Mouse (Mus musculus) lung, embryonic 15.5 days (tissue): ENCODE data around the gene Mapk8ip3. TPM values are rescaled to one million over a fixed set of nuclear protein-coding genes. Genes with fewer than 3 reads are reported as not detected.

Experiments used
- ATAC-seq: fragments of 200-750 bp; cut with Nextera tagmentation; 2 replicates; pipeline ENCODE4 v1.8.0; 2017; ENCODE audit warnings: moderate number of reproducible peaks, borderline replicate concordance; ENCODE audit not compliant: low FRiP score, low TSS enrichment; ENCODE audit errors: extremely low read depth
- H3K27ac ChIP-seq: fragments of 300-500 bp; sonication (generic); 2 replicates; pipeline ENCODE4 v1.5.1; 2015; ENCODE audit warnings: moderate library complexity, mild to moderate bottlenecking, inconsistent platforms
- H3K27me3 ChIP-seq: fragments of 300-500 bp; sonication (generic); 2 replicates; pipeline ENCODE4 v1.6.1; 2015; ENCODE audit warnings: inconsistent platforms
- H3K36me3 ChIP-seq: fragments of 300-500 bp; sonication (generic); 2 replicates; pipeline ENCODE4 v1.6.1; 2015; ENCODE audit warnings: inconsistent platforms
- H3K4me1 ChIP-seq: fragments of 300-500 bp; sonication (generic); 2 replicates; pipeline ENCODE4 v1.6.1; 2015; ENCODE audit warnings: inconsistent platforms
- H3K4me2 ChIP-seq: fragments of 300-500 bp; sonication (generic); 2 replicates; pipeline ENCODE4 v1.6.1; 2015; ENCODE audit warnings: inconsistent platforms, mild to moderate bottlenecking, moderate library complexity
- H3K4me3 ChIP-seq: fragments of 300-500 bp; sonication (generic); 2 replicates; pipeline ENCODE4 v1.5.1; 2015; ENCODE audit warnings: mild to moderate bottlenecking, inconsistent platforms
- H3K9ac ChIP-seq: fragments of 300-500 bp; sonication (generic); 2 replicates; pipeline ENCODE4 v1.6.1; 2015; ENCODE audit warnings: inconsistent platforms
- H3K9me3 ChIP-seq: fragments of 300-500 bp; sonication (generic); 2 replicates; pipeline ENCODE4 v1.6.1; 2016; ENCODE audit warnings: inconsistent platforms
- WGBS: fragments of 180-500 bp; shearing (Covaris S2); methylation state at CpG from one replicate; pipeline ENCODE4 v1.1.7; 2015; 5-methylcytosine and 5-hydroxymethylcytosine counted together
- polyA plus RNA-seq: library from polyadenylated mRNA; unstranded; fragments of >200 nt; fragmentation: Nextera tagmentation; extraction: Ambion mirVana; gene quantifications from 2 replicates; pipeline ENCODE4 v1.2.1, GENCODE M21; 2015

The Mapk8ip3 gene
- polyA plus RNA-seq, 1 experiment from 2014 or later, result 27.6 TPM

- WGBS, result 82% methylated on average over 13 of the region's 13 CpGs
- Histone ChIP-seq H3K4me2 (no peak overlapping the region), H3K4me3 (no peak overlapping the region), H3K36me3 (peaks cover 33% of the 10 kb centered on the region), H3K27me3 (no peaks in the 10 kb centered on the region), H3K27ac (no peak overlapping the region), H3K4me1 (peaks cover 31% of the 10 kb centered on the region), H3K9ac (no peak overlapping the region), H3K9me3 (no peaks in the 10 kb centered on the region)
- no peak for ATAC-seq
Measured at GRCm38 (mm10) chr17:24891321-24891720, 45.5 kb downstream of the Mapk8ip3 start.

DNA sequence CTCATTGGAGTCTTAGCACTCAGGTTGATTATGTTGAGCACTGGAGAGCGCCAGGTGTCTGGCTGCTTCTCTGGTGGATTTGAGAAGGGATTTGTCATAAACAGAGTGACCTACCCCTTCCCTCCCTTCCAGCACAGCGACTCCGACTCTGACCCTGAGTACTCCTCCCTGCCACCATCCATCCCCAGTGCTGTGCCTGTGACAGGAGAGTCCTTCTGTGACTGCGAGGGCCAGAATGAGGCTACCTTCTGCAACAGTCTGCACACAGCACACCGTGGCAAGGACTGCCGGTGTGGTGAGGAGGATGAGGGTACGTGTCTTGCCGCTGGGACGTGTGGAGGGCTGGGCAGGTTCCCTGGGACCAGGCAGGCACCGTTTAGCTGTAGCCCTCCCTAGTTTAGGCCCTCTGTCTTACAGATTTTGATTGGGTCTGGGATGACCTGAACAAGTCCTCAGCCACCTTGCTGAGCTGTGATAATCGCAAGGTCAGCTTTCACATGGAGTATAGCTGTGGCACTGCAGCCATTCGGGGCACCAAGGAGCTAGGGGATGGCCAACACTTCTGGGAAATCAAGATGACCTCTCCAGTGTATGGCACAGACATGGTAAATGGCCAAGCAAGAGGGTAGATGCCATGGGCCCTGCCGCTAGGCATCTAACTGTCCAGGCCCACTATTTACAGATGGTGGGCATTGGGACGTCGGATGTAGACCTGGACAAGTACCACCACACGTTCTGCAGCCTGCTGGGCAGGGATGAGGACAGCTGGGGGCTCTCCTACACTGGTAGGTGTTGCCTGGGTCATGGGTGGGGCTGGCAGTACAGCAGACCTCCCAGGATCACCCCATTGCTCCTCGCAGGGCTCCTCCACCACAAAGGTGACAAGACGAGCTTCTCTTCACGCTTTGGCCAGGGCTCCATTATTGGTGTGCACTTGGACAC, 46.4 kb downstream of the Mapk8ip3 start:
- no peak overlapping the region for H3K4me2 ChIP-seq
- peaks cover 29% of the 10 kb centered on the region for H3K4me1 ChIP-seq
- no peaks in the 10 kb centered on the region for H3K9me3 ChIP-seq
- H3K27ac ChIP-seq, result no peak overlapping the region
- peaks cover 33% of the 10 kb centered on the region for H3K36me3 ChIP-seq
- no peaks in the 10 kb centered on the region for H3K27me3 ChIP-seq
- no peak for ATAC-seq
- WGBS, result 86% methylated on average over 19 of the region's 19 CpGs
- H3K4me3 ChIP-seq, result no peak overlapping the region
- no peak overlapping the region for H3K9ac ChIP-seq

DNA sequence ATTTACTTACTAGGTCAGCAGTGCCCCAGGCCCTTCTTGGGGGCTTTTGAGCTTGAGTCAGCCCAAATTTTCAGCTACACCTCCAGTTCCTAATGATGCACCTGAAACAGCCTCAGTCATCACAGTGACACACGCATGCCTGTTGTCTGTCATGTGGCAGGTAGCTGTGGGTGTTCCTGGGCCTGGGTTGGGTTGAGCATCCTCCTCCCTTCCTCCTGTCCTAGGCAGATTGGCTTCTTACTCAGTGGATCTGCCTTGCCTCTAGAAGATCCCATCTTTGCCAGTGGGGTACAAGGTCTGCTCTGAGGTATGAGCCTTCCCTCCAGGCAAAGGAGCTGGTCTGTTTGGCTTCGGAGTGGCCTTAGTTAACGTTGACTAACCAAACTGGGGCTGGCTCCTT, 47.9 kb downstream of the Mapk8ip3 start:
- Histone ChIP-seq H3K9ac (no peak overlapping the region), H3K4me2 (no peak overlapping the region), H3K4me3 (no peak overlapping the region), H3K4me1 (peaks cover 29% of the 10 kb centered on the region), H3K27ac (no peak overlapping the region), H3K27me3 (no peaks in the 10 kb centered on the region), H3K36me3 (peaks cover 33% of the 10 kb centered on the region), H3K9me3 (no peaks in the 10 kb centered on the region)
- WGBS, result 80% methylated on average over 3 of the region's 3 CpGs
- ATAC-seq, result no peak

GRCm38 (mm10) chr17:24887291-24888080, 49.3 kb downstream of the Mapk8ip3 start:
- Histone ChIP-seq H3K27ac (no peak overlapping the region), H3K4me1 (peaks cover 24% of the 10 kb centered on the region)
- WGBS, result 56% methylated on average over 18 of the region's 18 CpGs

DNA sequence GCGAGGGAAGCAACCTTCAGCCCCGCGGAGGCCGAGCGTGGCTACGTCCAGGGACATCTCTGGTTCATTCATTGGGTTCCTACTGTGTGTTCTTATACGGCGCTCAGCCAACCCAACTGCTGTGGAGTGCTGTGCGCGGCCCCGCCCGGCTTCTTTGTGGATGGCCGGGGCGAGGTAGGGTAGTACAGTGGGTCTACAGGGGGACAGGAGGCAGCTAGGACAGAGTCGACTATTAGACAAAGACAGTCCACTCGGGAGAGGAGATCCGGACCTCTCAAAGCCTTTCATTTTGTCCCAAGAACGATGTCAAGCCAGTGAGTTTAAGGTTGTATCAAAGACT, 49.9 kb downstream of the Mapk8ip3 start:
- Histone ChIP-seq H3K9ac (peak overlapping the region; percentile 89), H3K4me2 (peak overlapping the region; percentile 81), H3K9me3 (no peaks in the 10 kb centered on the region), H3K4me1 (peaks cover 24% of the 10 kb centered on the region), H3K27me3 (no peaks in the 10 kb centered on the region), H3K4me3 (peak overlapping the region; percentile 97), H3K27ac (peak overlapping the region; percentile 46), H3K36me3 (peaks cover 18% of the 10 kb centered on the region)
- 1% methylated on average over 18 of the region's 18 CpGs for WGBS
- ATAC-seq, result peak; percentile 2; the same call in 1 of the 2 replicates

More at GRCm38 (mm10) chr17:24887291-24888080, 49.3 kb downstream of the Mapk8ip3 start:
- peak overlapping the region; percentile 89 for H3K9ac ChIP-seq
- peak overlapping the region; percentile 81 for H3K4me2 ChIP-seq
- ATAC-seq, result no peak
- H3K36me3 ChIP-seq, result peaks cover 24% of the 10 kb centered on the region
- H3K9me3 ChIP-seq, result no peaks in the 10 kb centered on the region
- no peaks in the 10 kb centered on the region for H3K27me3 ChIP-seq
- peak overlapping the region; percentile 97 for H3K4me3 ChIP-seq

DNA sequence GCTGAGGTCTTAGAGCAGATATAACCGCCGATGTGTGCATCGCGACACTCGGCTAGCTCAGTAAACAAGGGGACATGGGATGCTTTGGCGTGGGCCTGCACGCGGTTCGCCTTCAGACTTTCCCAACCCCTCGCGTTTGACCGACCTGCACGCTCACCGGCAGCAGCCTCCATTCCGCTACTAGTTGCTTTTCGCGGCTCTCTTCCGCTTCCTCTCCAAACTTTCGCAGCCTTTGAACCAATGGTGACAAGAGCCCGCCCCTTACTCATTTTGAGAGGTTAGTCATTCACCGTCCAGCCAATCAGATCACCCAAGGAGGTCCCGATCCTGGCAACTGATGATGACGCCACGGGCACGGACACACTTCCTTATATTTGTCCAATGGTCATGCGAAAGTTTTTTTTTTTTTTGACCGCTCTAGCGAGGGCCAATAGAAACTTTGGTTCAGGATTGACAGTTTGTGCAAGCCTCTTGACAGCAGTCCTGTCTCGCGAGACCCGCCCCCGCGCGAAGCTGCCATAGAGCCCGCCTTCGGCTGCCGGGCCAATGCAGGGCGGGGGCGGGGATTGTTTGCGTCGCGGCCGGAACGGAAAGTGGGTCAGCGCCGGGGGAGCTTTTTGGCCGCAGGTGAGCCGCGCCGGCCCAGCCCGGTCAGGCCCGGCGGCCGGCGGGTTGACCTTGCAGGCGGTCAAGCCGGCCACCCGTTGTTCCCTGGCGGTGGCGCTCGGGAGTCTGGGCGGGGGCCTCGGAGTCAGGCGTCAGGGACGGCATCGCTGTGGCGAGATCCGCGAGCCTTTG, 50.4 kb downstream of the Mapk8ip3 start, which contains the start of the genes Nubp2 and Spsb3:
TSS of gene Nubp2 (minus strand) at position 216 of the 798 bp plus-strand sequence.
TSS of gene Spsb3 (plus strand) at position 510 of the 798 bp plus-strand sequence.
- H3K4me3 ChIP-seq, result peak within 1 kb of the TSS; percentile 97
- no peaks in the 10 kb centered on the region for H3K9me3 ChIP-seq
- peaks cover 13% of the 10 kb centered on the region for H3K36me3 ChIP-seq
- no peaks in the 10 kb centered on the region for H3K27me3 ChIP-seq
- peaks cover 24% of the 10 kb centered on the region for H3K4me1 ChIP-seq
- H3K9ac ChIP-seq, result peak within 1 kb of the TSS; percentile 89
- under 1% methylated on average over 69 of the region's 69 CpGs for WGBS
- peak within 1 kb of the TSS; percentile 87 for H3K4me2 ChIP-seq
- H3K27ac ChIP-seq, result peak within 1 kb of the TSS; percentile 46
- peak; percentile 96 for ATAC-seq

GRCm38 (mm10) chr17:24885356-24886133, 51.2 kb downstream of the Mapk8ip3 start:
- H3K27me3 ChIP-seq, result no peaks in the 10 kb centered on the region
- peaks cover 24% of the 10 kb centered on the region for H3K4me1 ChIP-seq
- WGBS, result 20% methylated on average over 22 of the region's 22 CpGs
- peak overlapping the region; percentile 87 for H3K4me2 ChIP-seq
- H3K27ac ChIP-seq, result no peak overlapping the region
- H3K9ac ChIP-seq, result peak overlapping the region; percentile 52
- no peaks in the 10 kb centered on the region for H3K9me3 ChIP-seq
- peak overlapping the region; percentile 66 for H3K4me3 ChIP-seq
- peaks cover 6% of the 10 kb centered on the region for H3K36me3 ChIP-seq
- no peak for ATAC-seq

- H3K4me3 ChIP-seq, result no peak overlapping the region
- ATAC-seq, result no peak
- 0 out of 2 replicates have a peak, but pooled peaks cover 3% of the 10 kb centered on the region for H3K36me3 ChIP-seq
- no peak overlapping the region for H3K4me2 ChIP-seq
- 74% methylated on average over 6 of the region's 6 CpGs for WGBS
- H3K9ac ChIP-seq, result no peak overlapping the region
- H3K9me3 ChIP-seq, result no peaks in the 10 kb centered on the region
- no peaks in the 10 kb centered on the region for H3K27me3 ChIP-seq
- no peak overlapping the region for H3K27ac ChIP-seq
- H3K4me1 ChIP-seq, result peaks cover 24% of the 10 kb centered on the region
Measured at GRCm38 (mm10) chr17:24884391-24884790, 52.4 kb downstream of the Mapk8ip3 start.

DNA sequence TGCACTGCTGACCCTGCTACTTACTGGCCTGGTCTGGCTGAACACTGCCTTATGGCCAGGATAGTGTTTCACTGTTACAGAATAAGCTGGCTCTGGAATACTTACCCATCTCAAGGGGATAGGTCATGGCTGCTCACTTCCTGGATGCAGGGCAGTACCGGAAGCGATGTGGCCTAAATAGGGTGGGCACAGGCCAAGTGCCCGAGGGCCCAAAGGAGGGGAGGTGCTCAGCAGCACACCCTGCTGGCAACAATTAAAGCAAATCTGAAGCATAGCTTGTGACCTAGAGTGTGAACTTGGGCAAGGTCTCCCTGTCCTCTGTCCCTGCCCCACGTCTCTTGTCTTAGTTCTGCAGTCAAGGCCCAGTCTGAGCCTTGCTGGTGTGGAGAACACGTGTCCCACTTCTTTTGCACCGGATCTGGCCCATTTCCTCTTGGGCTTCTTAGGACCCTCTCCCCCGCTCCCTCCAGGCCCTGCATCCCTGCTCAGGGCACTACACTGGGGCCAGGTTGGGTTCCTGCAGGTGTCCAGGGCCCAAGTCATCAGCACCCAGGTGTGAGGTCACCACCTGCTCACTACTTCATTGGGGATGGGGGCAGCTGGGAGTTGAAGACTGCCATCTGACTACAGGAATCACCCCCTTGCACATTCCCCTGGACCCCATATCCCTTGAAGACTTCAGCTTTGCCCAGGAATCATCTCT, 54.9 kb downstream of the Mapk8ip3 start:
- H3K27ac ChIP-seq, result no peak overlapping the region
- ATAC-seq, result no peak
- WGBS, result 43% methylated on average over 7 of the region's 7 CpGs
- no peak overlapping the region for H3K9ac ChIP-seq
- H3K4me1 ChIP-seq, result peaks cover 17% of the 10 kb centered on the region
- no peaks in the 10 kb centered on the region for H3K9me3 ChIP-seq
- no peak overlapping the region for H3K4me3 ChIP-seq
- H3K4me2 ChIP-seq, result no peak overlapping the region
- H3K27me3 ChIP-seq, result no peaks in the 10 kb centered on the region
- H3K36me3 ChIP-seq, result 0 out of 2 replicates have a peak, but pooled peaks cover 3% of the 10 kb centered on the region

- H3K4me2 ChIP-seq, result no peak overlapping the region
- WGBS, result 61% methylated on average over 8 of the region's 8 CpGs
- H3K36me3 ChIP-seq, result 0 out of 2 replicates have a peak, but pooled peaks cover 3% of the 10 kb centered on the region
- H3K27ac ChIP-seq, result no peak overlapping the region
- no peaks in the 10 kb centered on the region for H3K27me3 ChIP-seq
- no peaks in the 10 kb centered on the region for H3K9me3 ChIP-seq
- H3K4me3 ChIP-seq, result no peak overlapping the region
- H3K4me1 ChIP-seq, result peaks cover 5% of the 10 kb centered on the region; the same call in 1 of the 2 replicates
- no peak for ATAC-seq
- H3K9ac ChIP-seq, result no peak overlapping the region
Measured at GRCm38 (mm10) chr17:24878531-24878930, 58.2 kb downstream of the Mapk8ip3 start.
